Comparison of ENCODE assay signal across 11 mouse cellular contexts in the genomic region with DNA sequence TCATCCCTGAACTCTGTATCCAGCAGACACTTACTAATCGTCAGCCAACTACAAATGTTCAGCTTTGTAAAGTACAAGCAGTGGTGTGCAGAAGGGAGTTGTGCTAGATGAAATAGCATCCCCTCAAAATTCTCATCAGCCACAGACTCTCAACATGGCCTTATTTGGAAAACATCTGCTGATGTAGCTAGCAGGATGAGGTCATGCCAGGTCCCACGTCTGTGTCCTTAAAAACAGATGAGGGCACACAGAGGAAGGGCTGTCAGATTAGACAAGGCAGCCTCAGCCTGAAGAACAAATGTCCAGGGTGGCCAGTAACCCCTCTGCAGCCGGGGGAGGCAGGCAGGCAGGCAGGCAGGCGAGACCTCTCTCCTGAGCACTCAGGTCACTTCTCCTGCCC. TPM values are rescaled to one million over a fixed set of nuclear protein-coding genes. Genes with fewer than 3 reads are reported as not detected.
DNase-seq lines count a peak whose midpoint lies in the region; ATAC-seq lines count a peak whose summit lies in the region.
"Had no signal": no experiment of that assay in that cellular context is flagged by ENCODE, and none has a peak within 500 bp of the region (broad histone marks: within the 10 kb centered on the region; RNA-seq: fewer than 3 reads in every experiment).

No protein-coding gene starts in this region.

- peaks cover 43% of the 10 kb centered on the region for H3K4me1 ChIP-seq in heart, embryonic 15.5 days (replicated peaks)
- peaks cover 92% of the 10 kb centered on the region for H3K4me1 ChIP-seq in midbrain, embryonic 10.5 days

- H3K27me3 ChIP-seq in heart, embryonic 15.5 days, result no peaks in the 10 kb centered on the region
- no peaks in the 10 kb centered on the region for H3K27me3 ChIP-seq in midbrain, embryonic 10.5 days (ENCODE audit: low read depth, poor library complexity, severe bottlenecking)

- H3K27ac ChIP-seq in heart, embryonic 15.5 days, result peak overlapping the region; percentile 85
- H3K27ac ChIP-seq in midbrain, embryonic 10.5 days (replicated peaks), result peak overlapping the region; percentile 91
- H3K27ac ChIP-seq: macrophage had no signal

- no peaks in the 10 kb centered on the region for H3K36me3 ChIP-seq in heart, embryonic 15.5 days
- H3K36me3 ChIP-seq in midbrain, embryonic 10.5 days, result peaks cover 12% of the 10 kb centered on the region

- H3K4me3 ChIP-seq in heart, embryonic 15.5 days, result no peak overlapping the region
- no peak overlapping the region for H3K4me3 ChIP-seq in midbrain, embryonic 10.5 days

- H3K4me2 ChIP-seq in heart, embryonic 15.5 days, result no peak overlapping the region

- H3K9me3 ChIP-seq in heart, embryonic 15.5 days (replicated peaks), result no peaks in the 10 kb centered on the region
- H3K9me3 ChIP-seq in midbrain, embryonic 10.5 days (replicated peaks), result no peaks in the 10 kb centered on the region

- ATAC-seq in heart, embryonic 15.5 days (replicated peaks; ENCODE audit: insufficient number of reproducible peaks, insufficient read depth, low FRiP score, low read depth), result peak; percentile 45
- ATAC-seq: activated CD4-positive, CD25-positive, alpha-beta regulatory T cell, adult 4 months had no signal

- peak overlapping the region; percentile 26 for H3K9ac ChIP-seq in heart, embryonic 15.5 days

- WGBS in heart, embryonic 15.5 days, result 9% methylated on average over 4 of the region's 4 CpGs
- WGBS in midbrain, embryonic 10.5 days, result 32% methylated on average over 4 of the region's 4 CpGs

- DNase-seq in adrenal gland, postnatal 14 days, result peak; percentile 28
- no peak for DNase-seq in adrenal gland, postnatal 4 days (ENCODE audit: low spot score in 2 of 2)
- peak; percentile 83 for DNase-seq in MN1 (ENCODE audit: low spot score)
- DNase-seq in midbrain, embryonic 10.5 days (ENCODE audit: low spot score), result no peak
- DNase-seq in cerebellum, adult 8-10 months, result no peak
- DNase-seq in layer of hippocampus, adult 18-20 months (ENCODE audit: low spot score in 2 of 2), result no peak
- DNase-seq in left cerebral cortex, adult 8-10 months (ENCODE audit: low spot score in 2 of 2), result no peak
- DNase-seq: gastrocnemius, postnatal 36 days had no signal

RNA-seq across cellular contexts. Expression of a gene that starts 56.8 kb away (rescaled TPM):
- 72.2 and 76.9 TPM in 2 replicates for total RNA-seq in adrenal gland, postnatal 14 days (2021)
- 10 to 100 TPM; 94.2 to 94.6 TPM for total RNA-seq in adrenal gland, postnatal 4 days (2021)
- 31.7 and 39.6 TPM in 2 replicates for polyA plus RNA-seq in heart, embryonic 15.5 days (2015; fragmentation: Nextera tagmentation; extraction: Ambion mirVana)
- 45.0 and 48.4 TPM in 2 replicates for polyA plus RNA-seq in midbrain, embryonic 10.5 days (2016; fragmentation: Nextera tagmentation; extraction: Ambion mirVana)
- 10 to 100 TPM; 27.8 to 31.3 TPM for total RNA-seq in layer of hippocampus, adult 18-20 months (2021)
- 1 to 10 TPM; 2.1 to 4.5 (median 3.6) TPM for total RNA-seq in left cerebral cortex, adult 8-10 months (2022)

Comparison
In these comparisons a context has a peak if more than half of its experiments do, and no peak if none do; other contexts are left out.
1. DNase-seq: peak in adrenal gland, postnatal 14 days (single experiment) and MN1 (single experiment); none in adrenal gland, postnatal 4 days (0 of 2), midbrain, embryonic 10.5 days (single experiment), cerebellum, adult 8-10 months (single experiment), layer of hippocampus, adult 18-20 months (0 of 2) and left cerebral cortex, adult 8-10 months (0 of 2).
2. RNA of a gene that starts 56.8 kb away (total RNA-seq): 94.2 to 94.6 TPM in adrenal gland, postnatal 4 days, 72.2 to 76.9 TPM in adrenal gland, postnatal 14 days and 27.8 to 31.3 TPM in layer of hippocampus, adult 18-20 months; 2.1 to 4.5 TPM in left cerebral cortex, adult 8-10 months; every median in the first group is over 4 times any median in the second.